Comparison of ENCODE assay signal across 11 mouse cellular contexts in genomic region chr6:97441357-97441756, GRCm38 (mm10).
DNase-seq lines count a peak whose midpoint lies in the region; TF ChIP-seq lines count a peak whose summit lies in the region.
"Had no signal": no experiment of that assay in that cellular context is flagged by ENCODE, and none has a peak within 500 bp of the region (broad histone marks: within the 10 kb centered on the region; RNA-seq: fewer than 3 reads in every experiment).

No protein-coding gene starts in this region.

- no peak for TF ChIP-seq POLR2A in kidney, adult 2 months (IDR thresholded peaks at IDR 0.05; ENCODE audit: low read depth, low read length)
- TF ChIP-seq POLR2A in bone marrow macrophage, adult 2 months (IDR thresholded peaks at IDR 0.05; ENCODE audit: borderline replicate concordance, low read depth, low read length): no peak

- no peaks in the 10 kb centered on the region for H3K27me3 ChIP-seq in kidney, adult 2 months (replicated peaks; ENCODE audit: control insufficient read depth, insufficient read depth, low read length)
- H3K27me3 ChIP-seq: lung, embryonic 15.5 days had no signal

- DNase-seq in kidney, adult 2 months: peak; percentile 46
- no peak for DNase-seq in kidney, adult 8-10 months
- DNase-seq in 3134 (ENCODE audit: extremely low read depth, insufficient read length, low spot score): peak; percentile 37
- peak; percentile 50 to 62 for DNase-seq in heart, postnatal 10 days
- DNase-seq in thymus, postnatal 25 days: no peak
- no peak for DNase-seq in spleen, adult 18-20 months
- DNase-seq: cerebellum, postnatal 10 days; layer of hippocampus, postnatal 36 days had no signal

- no peaks in the 10 kb centered on the region for H3K36me3 ChIP-seq in kidney, adult 2 months (ENCODE audit: control insufficient read depth, insufficient read depth, low read length)
- H3K36me3 ChIP-seq: lung, embryonic 15.5 days had no signal

- TF ChIP-seq CTCF in kidney, adult 2 months (conservative IDR thresholded peaks at IDR 0.05; ENCODE audit: insufficient read depth, insufficient read length, low read depth, low read length): no peak
- no peak for TF ChIP-seq CTCF in bone marrow macrophage, adult 2 months (IDR thresholded peaks at IDR 0.05; ENCODE audit: low read depth, low read length)

- H3K4me1 ChIP-seq in kidney, adult 2 months (ENCODE audit: control insufficient read depth, insufficient read depth, low read length): peaks cover 46% of the 10 kb centered on the region
- H3K4me1 ChIP-seq in bone marrow macrophage, adult 2 months (ENCODE audit: control insufficient read depth, insufficient read depth, low read length): peaks cover 79% of the 10 kb centered on the region

- 50% methylated on average over 7 of the region's 7 CpGs for WGBS in kidney, adult 2 months

- no peak overlapping the region for H3K4me3 ChIP-seq in kidney, adult 2 months (ENCODE audit: insufficient read depth, low read depth, low read length)
- no peak overlapping the region; the same call in 1 of the 2 replicates for H3K4me3 ChIP-seq in bone marrow macrophage, adult 2 months (ENCODE audit: insufficient read depth, low read length)
- H3K4me3 ChIP-seq: erythroblast, embryonic 14.5 days; lung, embryonic 15.5 days had no signal

- H3K27ac ChIP-seq in kidney, adult 2 months (ENCODE audit: insufficient read depth, low read depth, low read length): no peak overlapping the region
- peak overlapping the region; percentile 99 for H3K27ac ChIP-seq in bone marrow macrophage, adult 2 months (ENCODE audit: insufficient read depth, low read depth, low read length)
- H3K27ac ChIP-seq: lung, embryonic 15.5 days had no signal

- intact Hi-C loops in heart, postnatal 10 days (cut with DNase I): no loop called here

Comparison
In these comparisons a context has a peak if more than half of its experiments do, and no peak if none do; other contexts are left out.
1. DNase-seq: peak in kidney, adult 2 months (single experiment), 3134 (single experiment) and heart, postnatal 10 days (2 of 2); none in kidney, adult 8-10 months (0 of 2), thymus, postnatal 25 days (single experiment) and spleen, adult 18-20 months (0 of 2).